In genomic region chr8:22359882-22360281, GRCm38 (mm10) we compare ENCODE assay signal across 27 mouse cellular contexts. TPM values are rescaled to one million over a fixed set of nuclear protein-coding genes. Genes with fewer than 3 reads are reported as not detected.
DNase-seq lines count a peak whose midpoint lies in the region; ATAC-seq and TF ChIP-seq lines count a peak whose summit lies in the region.
"Had no signal": no experiment of that assay in that cellular context is flagged by ENCODE, and none has a peak within 500 bp of the region (broad histone marks: within the 10 kb centered on the region; RNA-seq: fewer than 3 reads in every experiment).

No protein-coding gene starts in this region.

- H3K4me2 ChIP-seq in intestine, postnatal 0 days (replicated peaks; ENCODE audit: low read depth): peak overlapping the region; percentile 43
- H3K4me2 ChIP-seq: embryonic facial prominence, embryonic 13.5 days; embryonic facial prominence, embryonic 15.5 days; forebrain, embryonic 13.5 days; forebrain, embryonic 15.5 days had no signal

- peak; percentile 84 for ATAC-seq in intestine, postnatal 0 days
- ATAC-seq: activated CD4-positive, CD25-positive, alpha-beta regulatory T cell, adult 4 months; CD4-positive, CD25-positive, alpha-beta regulatory T cell, adult 4 months; forebrain, embryonic 13.5 days; forebrain, embryonic 15.5 days; forebrain, postnatal 0 days; Patski had no signal

- no peaks in the 10 kb centered on the region for H3K27me3 ChIP-seq in spleen, adult 2 months (ENCODE audit: control insufficient read depth, insufficient read depth, low read length)
- no peaks in the 10 kb centered on the region for H3K27me3 ChIP-seq in intestine, postnatal 0 days (replicated peaks; ENCODE audit: control insufficient read depth, insufficient read depth, low read length)
- H3K27me3 ChIP-seq in small intestine, adult 2 months (ENCODE audit: control insufficient read depth, insufficient read depth, low read length): no peaks in the 10 kb centered on the region
- H3K27me3 ChIP-seq: CH12.LX; embryonic facial prominence, embryonic 13.5 days; embryonic facial prominence, embryonic 15.5 days; forebrain, embryonic 13.5 days; forebrain, embryonic 15.5 days had no signal

- H3K27ac ChIP-seq in spleen, adult 2 months (ENCODE audit: insufficient read depth, low read length): peak overlapping the region; percentile 52; the same call in 1 of the 2 replicates
- H3K27ac ChIP-seq in intestine, postnatal 0 days (ENCODE audit: low read depth, low read length): peak overlapping the region; percentile 23; the same call in 1 of the 2 replicates
- H3K27ac ChIP-seq in small intestine, adult 2 months (ENCODE audit: insufficient read depth, low read depth, low read length): peak overlapping the region; percentile 98
- H3K27ac ChIP-seq: embryonic facial prominence, embryonic 13.5 days; embryonic facial prominence, embryonic 15.5 days; forebrain, embryonic 10.5 days; forebrain, embryonic 13.5 days; forebrain, embryonic 15.5 days had no signal

- TF ChIP-seq POLR2A in spleen, adult 2 months (IDR thresholded peaks at IDR 0.05; ENCODE audit: low read depth, low read length): no peak
- no peak for TF ChIP-seq POLR2A in small intestine, adult 2 months (IDR thresholded peaks at IDR 0.05; ENCODE audit: low read depth, low read length)

- no peaks in the 10 kb centered on the region for H3K9me3 ChIP-seq in intestine, postnatal 0 days (ENCODE audit: control insufficient read depth)
- H3K9me3 ChIP-seq: embryonic facial prominence, embryonic 13.5 days; embryonic facial prominence, embryonic 15.5 days; forebrain, embryonic 10.5 days; forebrain, embryonic 13.5 days; forebrain, embryonic 15.5 days; G1E had no signal

- WGBS in spleen, adult 2 months: 72% methylated on average over 6 of the region's 6 CpGs
- 34% methylated on average over 6 of the region's 6 CpGs for WGBS in intestine, postnatal 0 days
- 32% methylated on average over 6 of the region's 6 CpGs for WGBS in small intestine, adult 2 months

- no peaks in the 10 kb centered on the region for H3K36me3 ChIP-seq in spleen, adult 2 months (ENCODE audit: control insufficient read depth, insufficient read depth, low read length)
- H3K36me3 ChIP-seq in intestine, postnatal 0 days (ENCODE audit: control insufficient read depth, insufficient read depth): no peaks in the 10 kb centered on the region
- no peaks in the 10 kb centered on the region for H3K36me3 ChIP-seq in small intestine, adult 2 months (ENCODE audit: control insufficient read depth, insufficient read depth, low read length)
- H3K36me3 ChIP-seq: embryonic facial prominence, embryonic 13.5 days; embryonic facial prominence, embryonic 15.5 days; forebrain, embryonic 10.5 days; forebrain, embryonic 15.5 days; G1E had no signal

- no peak for DNase-seq in spleen, adult 2 months (ENCODE audit: low read depth in 1 of 2, low spot score in 2 of 2)
- DNase-seq in spleen, postnatal 4 days (ENCODE audit: low spot score in 2 of 2): no peak
- DNase-seq in adrenal gland, postnatal 14 days: no peak
- DNase-seq in left cerebral cortex, postnatal 14 days (ENCODE audit: low spot score in 2 of 2): no peak
- no peak for DNase-seq in cerebellum, adult 9-10 months
- DNase-seq: adrenal gland, adult 8-10 months; adrenal gland, postnatal 25 days; cerebellum, adult 11 months; cerebellum, adult 18-20 months; cerebellum, adult 8-10 months; cerebellum, postnatal 14 days; cerebellum, postnatal 36 days; embryo, embryonic 11 days; forebrain, postnatal 0 days had no signal

- H3K4me3 ChIP-seq in spleen, adult 2 months (ENCODE audit: extremely low read depth, insufficient read depth, insufficient read length): no peak overlapping the region
- H3K4me3 ChIP-seq in intestine, postnatal 0 days (ENCODE audit: low read depth, low read length): no peak overlapping the region
- H3K4me3 ChIP-seq in small intestine, adult 2 months (ENCODE audit: low read depth, low read length): no peak overlapping the region
- H3K4me3 ChIP-seq: embryonic facial prominence, embryonic 13.5 days; embryonic facial prominence, embryonic 15.5 days; erythroblast, embryonic 14.5 days; forebrain, embryonic 10.5 days; forebrain, embryonic 13.5 days; forebrain, embryonic 15.5 days had no signal

- H3K4me1 ChIP-seq in spleen, adult 2 months (ENCODE audit: control insufficient read depth, insufficient read depth, insufficient read length): peaks cover 2% of the 10 kb centered on the region; the same call in 1 of the 2 replicates
- H3K4me1 ChIP-seq in intestine, postnatal 0 days (replicated peaks; ENCODE audit: control insufficient read depth, insufficient read depth, low read length): no peaks in the 10 kb centered on the region
- peaks cover 13% of the 10 kb centered on the region; the same call in 1 of the 2 replicates for H3K4me1 ChIP-seq in small intestine, adult 2 months (ENCODE audit: control insufficient read depth, insufficient read depth, insufficient read length, low read length)
- H3K4me1 ChIP-seq: embryonic facial prominence, embryonic 13.5 days; embryonic facial prominence, embryonic 15.5 days; forebrain, embryonic 10.5 days; forebrain, embryonic 13.5 days; forebrain, embryonic 15.5 days had no signal

- no peak overlapping the region for H3K9ac ChIP-seq in intestine, postnatal 0 days (ENCODE audit: low read depth, low read length)
- H3K9ac ChIP-seq: embryonic facial prominence, embryonic 13.5 days; embryonic facial prominence, embryonic 15.5 days; forebrain, embryonic 13.5 days; forebrain, embryonic 15.5 days; forebrain, postnatal 0 days had no signal

- TF ChIP-seq CTCF in spleen, adult 2 months (IDR thresholded peaks at IDR 0.05; ENCODE audit: extremely low read depth, insufficient read depth, insufficient read length, insufficient replicate concordance): no peak
- TF ChIP-seq CTCF in intestine, postnatal 0 days (IDR thresholded peaks at IDR 0.05; ENCODE audit: low read depth): no peak
- no peak for TF ChIP-seq CTCF in small intestine, adult 2 months (IDR thresholded peaks at IDR 0.05; ENCODE audit: extremely low read depth, insufficient read length, insufficient replicate concordance, low read depth, low read length)

- intact Hi-C loops in left cerebral cortex, postnatal 14 days (cut with DNase I): no loop called here

RNA-seq across cellular contexts. Expression of gene Slc25a15, which starts 38.5 kb away (rescaled TPM):
- 1.4 and 1.5 TPM in 2 replicates for polyA plus RNA-seq in spleen, adult 2 months (2012; rRNA removed)
- polyA plus RNA-seq in intestine, postnatal 0 days (2015; fragmentation: Nextera tagmentation; extraction: Ambion mirVana): 108 and 122 TPM in 2 replicates
- polyA plus RNA-seq in small intestine, adult 2 months (2012; rRNA removed): 13.3 and 52.2 TPM in 2 replicates
- 15.3 and 38.6 TPM in 2 replicates for total RNA-seq in adrenal gland, postnatal 14 days (2021)
- total RNA-seq in left cerebral cortex, postnatal 14 days (2021): 10 to 100 TPM; 11.1 to 12.5 TPM

RNA-seq across cellular contexts. Expression of gene Mrps31, which starts 51.3 kb away (rescaled TPM):
- 1.4 and 1.6 TPM in 2 replicates for polyA plus RNA-seq in spleen, adult 2 months (2012; rRNA removed)
- 51.3 and 51.5 TPM in 2 replicates for polyA plus RNA-seq in intestine, postnatal 0 days (2015; fragmentation: Nextera tagmentation; extraction: Ambion mirVana)
- polyA plus RNA-seq in small intestine, adult 2 months (2012; rRNA removed): 1.4 and 2.5 TPM in 2 replicates
- 50.0 and 51.9 TPM in 2 replicates for total RNA-seq in adrenal gland, postnatal 14 days (2021)
- 10 to 100 TPM; 21.4 to 23.3 TPM for total RNA-seq in left cerebral cortex, postnatal 14 days (2021)

Comparison
In these comparisons a context has a peak if more than half of its experiments do, and no peak if none do; other contexts are left out.
1. H3K27ac ChIP-seq: peak in every context shown above with its lines; median percentile 98 in small intestine, adult 2 months; 52 in spleen, adult 2 months; 23 in intestine, postnatal 0 days.
2. RNA of gene Mrps31, which starts 51.3 kb away (polyA plus RNA-seq): 51.3 to 51.5 TPM in intestine, postnatal 0 days; 1.4 to 2.5 TPM in small intestine, adult 2 months and 1.4 to 1.6 TPM in spleen, adult 2 months; every median in the first group is over 10 times any median in the second.